Mouse (Mus musculus) layer of hippocampus, postnatal 10 days (tissue): ENCODE results near the gene Dnttip1. TPM values are rescaled to one million over a fixed set of nuclear protein-coding genes. Genes with fewer than 3 reads are reported as not detected.
"Not testable (repeated sequence)": the region's sequence is repeated elsewhere in the genome, so short reads cannot be mapped to it uniquely, and the experiment has no call there.

Experiments used
- DNase-seq, 2 experiments: peaks; one replicate each; pipeline ENCODE4 v3.0.0; 2021; ENCODE audit warnings: low spot score in 2 of 2
- long read RNA-seq: library from polyadenylated mRNA; stranded (forward); transcript quantifications from one replicate; pipeline ENCODE4 v2.0.0, GENCODE M21; 2023
- total RNA-seq, 2 experiments: library from RNA; stranded (reverse); gene quantifications; 2 replicates each; pipeline ENCODE4 v1.2.3; 2021

Dnttip1 gene
- 10 to 100 TPM; 41.9 to 46.0 TPM for total RNA-seq
- long read RNA-seq, transcript Dnttip1-201 (13 exons, 1,664 nt): major isoform, 83 of 108 reads
- long read RNA-seq, partial matches to known transcripts: 6 of 108 reads
- long read RNA-seq, other reads (novel, unspliced or antisense): 19 of 108 reads

DNA sequence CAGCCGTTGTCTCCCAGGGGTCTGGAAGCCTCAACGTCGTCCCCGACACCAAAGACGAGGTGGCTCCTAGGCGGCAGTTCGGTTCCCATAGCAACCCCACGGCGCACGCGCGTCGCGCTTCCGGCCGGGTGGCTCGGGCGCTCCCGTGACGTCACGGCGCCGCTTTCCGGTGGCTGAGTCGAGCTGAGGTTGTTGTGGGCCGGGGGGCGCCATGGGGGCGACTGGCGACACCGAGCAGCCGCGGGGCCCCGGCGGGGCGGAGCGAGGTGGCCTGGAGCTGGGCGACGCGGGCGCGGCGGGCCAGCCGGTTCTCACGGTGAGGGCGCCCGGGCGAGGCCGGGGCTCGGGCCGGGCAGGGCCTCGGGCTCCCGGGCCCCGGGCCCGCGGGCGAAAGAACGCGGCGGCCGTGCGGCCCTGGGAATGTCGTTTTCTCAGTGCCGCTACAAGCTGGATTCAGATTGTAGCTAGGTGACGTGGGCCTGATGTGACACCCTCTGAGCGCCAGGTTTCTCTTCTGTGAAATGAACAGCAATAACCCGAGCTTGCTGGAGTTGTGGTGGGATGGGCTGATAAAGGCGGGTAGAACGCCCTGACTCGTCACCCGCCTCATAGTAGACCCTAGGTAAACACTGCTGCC lies at the start of gene Dnttip1, which contains the start of gene Wfdc3:
Gene Dnttip1 (plus strand): TSS at position 141 of the 637 bp plus-strand sequence.
Gene Wfdc3 (minus strand): TSS at position 89 of the 637 bp plus-strand sequence.
- DNase-seq: peak; percentile 95 to 96

GRCm38 (mm10) chr2:164698201-164698600 lies 47.6 kb upstream of the Dnttip1 start, which contains the start of gene Spint4:
Gene Spint4, plus strand, starts transcription at chr2:164698501.
- DNase-seq: no peak

GRCm38 (mm10) chr2:164700959-164701358 lies 44.8 kb upstream of the Dnttip1 start:
- no peak for DNase-seq

- no peak for DNase-seq
Observed at GRCm38 (mm10) chr2:164701761-164702160, 44.0 kb upstream of the Dnttip1 start.

GRCm38 (mm10) chr2:164704235-164704634 lies 41.5 kb upstream of the Dnttip1 start:
- no peak for DNase-seq

DNA sequence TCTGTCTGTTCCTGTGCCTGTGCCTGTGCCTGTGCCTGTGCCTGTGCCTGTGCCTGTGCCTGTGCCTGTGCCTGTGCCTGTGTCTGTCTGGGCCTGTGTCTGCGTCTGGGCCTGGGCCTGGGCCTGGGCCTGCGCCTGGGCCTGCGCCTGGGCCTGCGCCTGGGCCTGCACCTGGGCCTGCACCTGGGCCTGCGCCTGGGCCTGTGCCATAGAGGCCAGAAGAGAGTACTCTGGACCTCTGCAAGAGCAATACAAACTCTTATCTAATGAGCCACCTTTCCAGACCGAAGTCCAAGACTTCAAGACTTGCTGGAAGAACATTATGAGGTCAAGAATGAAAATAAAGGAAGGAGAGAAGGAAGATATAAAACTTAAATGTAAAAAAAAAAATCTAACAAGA lies 40.5 kb upstream of the Dnttip1 start:
- no peak for DNase-seq

GRCm38 (mm10) chr2:164705991-164706390 lies 39.8 kb upstream of the Dnttip1 start:
- DNase-seq: no peak

DNA sequence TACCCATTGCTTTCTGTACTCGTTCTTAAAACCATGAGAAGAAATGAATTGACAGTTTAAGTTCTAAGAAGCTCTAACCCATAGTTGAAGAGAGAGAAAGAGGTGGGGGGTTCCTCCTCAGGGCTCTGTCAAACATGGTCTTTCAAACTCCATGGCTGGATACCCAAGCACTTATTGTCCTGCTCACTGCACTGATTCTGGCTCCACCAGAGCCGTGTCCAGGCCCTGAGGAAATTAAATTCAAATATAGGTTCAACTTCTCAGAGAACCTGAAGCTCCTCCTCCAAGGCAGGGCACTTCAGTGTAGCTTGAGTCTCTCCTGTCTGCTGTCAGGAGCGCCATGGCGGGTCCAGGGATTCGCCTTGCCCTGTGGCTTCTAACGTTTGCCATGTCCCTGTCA lies 30.8 kb upstream of the Dnttip1 start, which contains the start of gene Spint5:
Gene Spint5 (plus strand): TSS at position 301 of the 400 bp plus-strand sequence.
- DNase-seq: no peak

GRCm38 (mm10) chr2:164716194-164716786 lies 29.5 kb upstream of the Dnttip1 start:
- not testable (repeated sequence) for DNase-seq

DNA sequence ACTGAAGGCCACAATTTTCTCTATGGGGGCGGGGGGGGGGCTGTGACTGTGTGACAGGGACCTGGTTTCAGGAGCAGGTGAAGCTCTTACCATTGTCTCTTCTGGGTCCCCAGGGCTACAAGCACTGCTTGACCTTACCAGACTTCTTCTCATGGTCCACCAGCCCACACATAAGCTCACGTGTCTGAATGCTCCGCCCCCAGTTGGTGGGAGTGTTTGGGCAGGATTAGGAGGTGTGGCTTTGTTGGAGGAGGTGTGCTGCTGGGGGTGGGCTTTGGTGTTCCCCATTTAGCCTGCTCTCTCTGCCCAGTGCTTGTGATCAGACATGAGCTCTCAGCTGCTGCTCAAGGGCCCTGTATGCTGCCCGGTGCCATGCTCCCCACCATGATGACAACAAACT lies 22.5 kb upstream of the Dnttip1 start:
- DNase-seq: no peak

GRCm38 (mm10) chr2:164725895-164726619 lies 19.7 kb upstream of the Dnttip1 start:
- peak; percentile 74 to 75 for DNase-seq

- no peak for DNase-seq
Observed at GRCm38 (mm10) chr2:164731719-164732118, 14.1 kb upstream of the Dnttip1 start.

DNA sequence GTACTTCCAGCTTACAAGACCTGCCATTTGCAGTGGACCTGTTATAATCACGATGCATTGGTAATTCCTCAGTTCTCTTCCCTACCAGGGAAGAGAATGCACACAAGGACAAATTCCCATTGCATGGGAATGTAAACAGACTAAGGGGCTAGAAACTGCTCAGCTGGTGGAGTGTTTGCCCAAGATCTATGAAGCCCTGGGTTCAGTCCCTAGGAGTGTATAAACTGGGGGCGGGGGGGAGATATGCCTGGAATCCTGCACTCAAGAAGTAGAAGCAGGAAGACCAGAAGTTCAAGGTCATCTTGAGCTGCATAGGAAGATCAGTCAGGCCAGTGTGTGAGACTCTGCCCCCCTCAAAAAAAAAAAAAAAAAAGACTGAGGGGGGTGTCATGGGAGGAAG lies 12.5 kb upstream of the Dnttip1 start:
- DNase-seq: no peak

GRCm38 (mm10) chr2:164734839-164735238 lies 10.9 kb upstream of the Dnttip1 start:
- no peak for DNase-seq

GRCm38 (mm10) chr2:164735446-164735845 lies 10.3 kb upstream of the Dnttip1 start:
- DNase-seq: no peak

- no peak for DNase-seq
Observed at GRCm38 (mm10) chr2:164737377-164738090, 8.2 kb upstream of the Dnttip1 start.

GRCm38 (mm10) chr2:164739876-164740275 lies 5.9 kb upstream of the Dnttip1 start:
- no peak for DNase-seq

GRCm38 (mm10) chr2:164744987-164745386 lies 796 bp upstream of the Dnttip1 start:
- no peak for DNase-seq

GRCm38 (mm10) chr2:164746693-164747092 lies 910 bp downstream of the Dnttip1 start:
- no peak for DNase-seq

DNA sequence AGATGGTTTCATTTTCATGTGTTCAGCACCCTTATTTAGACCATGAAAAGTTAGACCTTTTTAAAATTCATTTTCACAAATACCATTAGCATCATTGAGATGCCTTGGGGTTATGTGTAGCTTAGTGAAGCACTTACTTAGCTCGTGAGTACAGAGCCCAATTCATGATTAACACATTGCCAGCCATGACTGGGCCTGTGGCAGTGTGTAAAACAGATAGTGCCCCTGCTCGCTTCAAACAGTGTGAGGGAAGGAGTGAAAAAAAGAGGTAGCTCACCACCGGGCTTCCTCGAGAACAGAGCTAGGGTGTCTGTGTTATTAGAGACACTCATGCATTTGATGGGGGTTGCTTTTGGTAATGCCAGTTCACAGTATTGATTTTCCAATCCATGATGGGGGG lies 2.4 kb downstream of the Dnttip1 start:
- DNase-seq: no peak

DNA sequence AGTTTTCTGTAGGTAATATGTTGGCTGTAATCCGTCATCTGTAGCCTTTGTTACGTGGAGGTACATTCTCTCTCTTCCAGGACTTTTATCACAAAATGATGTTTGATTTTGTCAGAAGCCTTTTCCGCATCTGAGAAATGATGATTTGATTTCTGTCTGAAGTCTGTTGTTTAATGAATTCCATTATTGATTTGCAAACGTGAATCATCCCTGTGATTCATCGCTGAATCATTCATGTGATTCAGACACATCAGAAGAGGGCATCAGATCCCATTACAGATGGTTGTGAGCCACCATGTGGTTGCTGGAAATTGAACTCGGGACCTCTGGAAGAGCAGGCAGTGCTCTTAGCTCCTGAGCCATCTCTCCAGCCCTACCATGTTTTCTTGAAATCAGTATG lies 3.2 kb downstream of the Dnttip1 start:
- DNase-seq: no peak
